Mouse (Mus musculus) heart, embryonic 13.5 days (tissue): ENCODE measurements around the gene Cct3. TPM values are rescaled to one million over a fixed set of nuclear protein-coding genes. Genes with fewer than 3 reads are reported as not detected.
A peak's percentile ranks its signal among the peaks of the same experiment; 100 is the strongest.

ENCODE experiments used
- ATAC-seq: fragments of 200-750 bp; cut with Nextera tagmentation; 2 replicates; pipeline ENCODE4 v1.8.0; 2017; ENCODE audit warnings: moderate TSS enrichment; ENCODE audit not compliant: insufficient number of reproducible peaks, low FRiP score, low TSS enrichment; ENCODE audit errors: extremely low read depth
- H3K27ac ChIP-seq: fragments of 300-500 bp; sonication (generic); replicated peaks from 2 replicates; pipeline ENCODE4 v1.5.1; 2015; ENCODE audit warnings: moderate library complexity, mild to moderate bottlenecking, inconsistent platforms
- H3K27me3 ChIP-seq: fragments of 300-500 bp; sonication (generic); replicated peaks from 2 replicates; pipeline ENCODE4 v1.6.1; 2015; ENCODE audit warnings: mild to moderate bottlenecking, inconsistent platforms
- H3K36me3 ChIP-seq: fragments of 300-500 bp; sonication (generic); 2 replicates; pipeline ENCODE4 v1.6.1; 2015; ENCODE audit warnings: mild to moderate bottlenecking, inconsistent platforms
- H3K4me1 ChIP-seq: fragments of 300-500 bp; sonication (generic); 2 replicates; pipeline ENCODE4 v1.6.1; 2015; ENCODE audit warnings: inconsistent platforms
- H3K4me2 ChIP-seq: fragments of 300-500 bp; sonication (generic); 2 replicates; pipeline ENCODE4 v1.6.1; 2015; ENCODE audit warnings: inconsistent platforms, mild to moderate bottlenecking, moderate library complexity
- H3K4me3 ChIP-seq: fragments of 300-500 bp; sonication (generic); 2 replicates; pipeline ENCODE4 v1.5.1; 2015; ENCODE audit warnings: moderate library complexity, mild to moderate bottlenecking, inconsistent platforms
- H3K9ac ChIP-seq: fragments of 300-500 bp; sonication (generic); 2 replicates; pipeline ENCODE4 v1.6.1; 2015; ENCODE audit warnings: inconsistent platforms, mild to moderate bottlenecking, moderate library complexity
- H3K9me3 ChIP-seq: fragments of 300-500 bp; sonication (generic); 2 replicates; pipeline ENCODE4 v1.6.1; 2016; ENCODE audit warnings: inconsistent platforms
- WGBS: fragments of 180-500 bp; shearing (Covaris S2); methylation state at CpG from one replicate; pipeline ENCODE4 v1.1.7; 2015; ENCODE audit warnings: mixed read lengths; 5-methylcytosine and 5-hydroxymethylcytosine counted together
- polyA plus RNA-seq: library from polyadenylated mRNA; unstranded; fragments of >200 nt; fragmentation: Nextera tagmentation; extraction: Ambion mirVana; gene quantifications from 2 replicates; pipeline ENCODE4 v1.2.1, GENCODE M21; 2015

The Cct3 gene
- polyA plus RNA-seq, 1 experiment from 2014 or later = 400 TPM

DNA sequence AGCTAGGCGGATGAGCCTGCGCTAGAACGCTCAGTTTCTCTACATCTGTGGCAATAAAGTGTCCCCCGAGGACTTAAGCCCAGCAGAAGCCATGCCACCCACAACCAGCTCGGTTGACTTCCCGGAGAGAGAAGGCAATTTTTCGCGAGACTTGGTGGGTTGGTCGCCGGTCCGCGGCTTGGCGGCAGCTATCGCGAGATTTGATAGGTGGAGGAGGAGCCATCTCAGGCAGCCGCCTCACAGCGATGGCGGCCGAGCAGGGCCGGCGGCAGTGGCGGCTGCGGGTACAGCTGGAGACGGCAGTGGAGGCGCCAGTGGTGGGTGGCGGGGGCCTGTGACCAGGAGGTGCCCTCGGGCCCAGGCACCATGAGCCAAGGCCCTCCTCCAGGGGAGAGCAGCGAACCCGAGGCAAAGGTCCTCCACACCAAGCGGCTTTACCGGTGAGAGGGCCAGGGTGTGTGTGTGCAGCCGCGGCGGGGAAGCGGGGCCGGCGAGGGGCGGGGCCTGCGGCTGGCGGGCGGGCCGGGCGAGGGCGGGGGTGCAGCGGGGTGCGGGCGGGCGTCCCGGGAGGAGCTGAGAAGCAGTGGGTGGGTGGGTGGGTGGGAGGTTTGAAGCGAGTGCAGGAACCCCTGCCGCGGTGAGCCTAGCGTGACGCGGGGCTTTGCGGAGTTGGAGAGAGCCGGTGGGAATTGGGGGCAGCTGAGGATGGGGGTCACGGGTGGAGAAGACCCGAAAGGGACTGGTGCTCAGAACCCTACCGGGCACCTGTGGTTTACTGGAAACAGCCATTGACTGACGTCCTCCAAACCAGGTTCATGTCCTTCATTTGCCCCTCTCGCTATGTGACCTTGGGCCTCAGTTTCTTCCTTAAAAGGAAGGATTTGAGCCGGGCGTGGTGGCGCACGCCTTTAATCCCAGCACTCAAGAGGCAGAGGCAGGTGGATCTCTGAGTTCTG, 39.4 kb downstream of the Cct3 start, which contains the start of the genes Tmem79 and Smg5:
Gene Tmem79 (minus strand): TSS at position 91 of the 956 bp plus-strand sequence.
Gene Smg5 (plus strand): TSS at position 203 of the 956 bp plus-strand sequence.
- H3K36me3 ChIP-seq = peaks cover 7% of the 10 kb centered on the region
- peak within 1 kb of the TSS; percentile 75 for H3K4me2 ChIP-seq
- H3K4me3 ChIP-seq = peak within 1 kb of the TSS; percentile 73
- peak; percentile 80 for ATAC-seq
- no peaks in the 10 kb centered on the region for H3K9me3 ChIP-seq
- H3K4me1 ChIP-seq = peaks cover 46% of the 10 kb centered on the region
- H3K9ac ChIP-seq = peak within 1 kb of the TSS; percentile 92
- no peaks in the 10 kb centered on the region; the same call in 1 of the 2 replicates for H3K27me3 ChIP-seq
- WGBS = 2% methylated on average over 51 of the region's 66 CpGs
- H3K27ac ChIP-seq = peak within 1 kb of the TSS; percentile 96

- Histone ChIP-seq H3K36me3 (peaks cover 17% of the 10 kb centered on the region), H3K9me3 (no peaks in the 10 kb centered on the region), H3K27me3 (no peaks in the 10 kb centered on the region; the same call in 1 of the 2 replicates), H3K27ac (peak overlapping the region; percentile 96), H3K4me2 (peak overlapping the region; percentile 75), H3K4me3 (peak overlapping the region; percentile 73), H3K9ac (peak overlapping the region; percentile 73), H3K4me1 (peaks cover 46% of the 10 kb centered on the region)
- WGBS = 46% methylated on average over 11 of the region's 11 CpGs
- peak; percentile 35 for ATAC-seq
Observed at GRCm38 (mm10) chr3:88337367-88338020, 40.6 kb downstream of the Cct3 start.

DNA sequence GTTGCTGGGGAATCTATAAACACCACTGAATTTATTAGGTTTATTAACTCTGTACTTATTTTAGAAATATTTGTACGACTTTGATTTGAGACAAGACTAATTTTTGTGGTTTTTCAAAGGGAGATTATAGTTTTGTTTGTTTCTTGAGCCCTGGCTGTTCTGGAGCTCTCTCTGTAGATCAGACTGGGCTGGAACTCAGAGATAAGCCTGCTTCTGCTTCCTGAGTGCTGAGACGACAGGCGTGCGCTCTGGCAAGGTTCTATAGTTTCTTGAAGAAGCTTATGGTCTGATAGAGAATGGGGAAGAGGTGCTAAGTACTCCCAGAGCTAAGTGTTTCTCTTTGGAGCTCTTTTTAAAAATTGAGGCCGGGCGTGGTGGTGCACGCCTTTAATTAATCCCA, 41.4 kb downstream of the Cct3 start:
- no peak overlapping the region for H3K9ac ChIP-seq
- H3K27ac ChIP-seq = no peak overlapping the region
- peaks cover 26% of the 10 kb centered on the region for H3K36me3 ChIP-seq
- peak overlapping the region; percentile 75; the same call in 1 of the 2 replicates for H3K4me2 ChIP-seq
- no peak for ATAC-seq
- H3K4me1 ChIP-seq = peaks cover 46% of the 10 kb centered on the region
- H3K4me3 ChIP-seq = peak overlapping the region; percentile 7; the same call in 1 of the 2 replicates
- H3K9me3 ChIP-seq = no peaks in the 10 kb centered on the region
- no peaks in the 10 kb centered on the region for H3K27me3 ChIP-seq
- 82% methylated on average over 7 of the region's 7 CpGs for WGBS

DNA sequence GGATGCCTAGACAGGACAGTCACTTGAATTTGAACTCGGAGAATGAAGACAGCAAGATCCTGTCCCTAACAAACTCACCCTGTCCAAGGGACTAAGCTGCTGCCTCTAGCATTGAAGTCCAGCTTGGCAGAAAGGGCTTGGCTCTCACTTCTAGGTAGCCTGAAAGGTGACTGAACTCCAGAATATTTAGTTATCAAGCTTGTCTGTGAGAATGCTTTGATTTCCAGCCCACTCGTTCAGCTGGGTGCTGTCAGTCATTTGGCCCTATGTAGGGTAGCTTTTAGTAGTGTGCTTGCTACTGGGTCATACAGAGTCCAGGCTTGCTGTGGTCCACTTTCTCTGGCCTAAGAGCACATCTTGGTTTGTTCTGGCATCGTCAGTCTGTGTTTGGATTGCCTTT, 42.1 kb downstream of the Cct3 start:
- peak overlapping the region; percentile 75 for H3K4me2 ChIP-seq
- H3K4me3 ChIP-seq = 0 out of 2 replicates have a peak overlapping the region, but pooled peaks have one; percentile 10
- peaks cover 40% of the 10 kb centered on the region for H3K4me1 ChIP-seq
- H3K9me3 ChIP-seq = no peaks in the 10 kb centered on the region
- H3K36me3 ChIP-seq = peaks cover 33% of the 10 kb centered on the region
- H3K27ac ChIP-seq = 0 out of 2 replicates have a peak overlapping the region, but pooled peaks have one; percentile 31
- no peaks in the 10 kb centered on the region for H3K27me3 ChIP-seq
- peak overlapping the region; percentile 11; the same call in 1 of the 2 replicates for H3K9ac ChIP-seq
- ATAC-seq = no peak
- 62% methylated on average over 3 of the region's 3 CpGs for WGBS

DNA sequence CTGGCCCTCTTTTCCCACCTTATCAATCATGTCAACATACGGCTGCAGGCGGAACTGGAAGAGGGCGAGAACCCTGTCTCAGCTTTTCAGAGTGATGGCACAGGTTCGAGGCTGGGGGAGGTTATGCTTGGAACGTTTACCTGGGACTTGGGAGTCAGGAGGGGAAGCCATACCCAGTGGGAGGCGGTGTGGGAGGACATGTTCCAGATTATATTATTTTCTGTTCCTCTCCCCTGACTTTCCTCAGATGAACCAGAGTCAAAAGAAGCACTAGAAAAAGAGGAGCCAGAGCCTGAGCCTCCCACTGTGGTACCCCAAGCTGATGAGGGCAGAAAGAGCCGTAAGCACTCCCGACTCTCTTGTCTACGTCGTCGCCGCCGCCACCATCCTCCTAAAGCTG, 53.8 kb downstream of the Cct3 start:
- Histone ChIP-seq H3K9ac (no peak overlapping the region), H3K4me3 (no peak overlapping the region), H3K9me3 (no peaks in the 10 kb centered on the region), H3K36me3 (peaks cover 100% of the 10 kb centered on the region), H3K27me3 (no peaks in the 10 kb centered on the region), H3K27ac (no peak overlapping the region), H3K4me2 (no peak overlapping the region), H3K4me1 (no peaks in the 10 kb centered on the region)
- WGBS = 73% methylated on average over 13 of the region's 13 CpGs
- ATAC-seq = no peak

DNA sequence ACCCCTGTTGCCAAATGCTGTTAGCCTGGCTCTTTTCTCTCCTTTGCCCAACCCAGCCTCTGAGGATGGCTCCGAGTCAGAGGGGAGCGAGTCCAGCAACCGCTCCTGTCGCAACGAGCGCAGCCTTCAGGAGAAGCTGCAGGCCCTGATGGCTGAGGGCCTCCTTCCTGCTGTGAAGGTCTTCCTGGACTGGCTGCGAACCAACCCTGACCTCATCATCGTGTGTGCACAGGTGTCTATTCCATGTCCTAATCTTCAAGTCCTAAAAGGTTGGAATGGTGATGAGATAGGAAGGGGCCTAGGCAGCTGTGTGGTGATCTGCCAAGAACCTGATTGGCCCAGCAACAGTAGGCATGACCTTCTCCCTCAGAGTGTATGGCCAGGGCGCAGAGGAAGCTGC, 56.0 kb downstream of the Cct3 start:
- no peaks in the 10 kb centered on the region for H3K4me1 ChIP-seq
- no peaks in the 10 kb centered on the region for H3K9me3 ChIP-seq
- H3K9ac ChIP-seq = no peak overlapping the region
- no peak for ATAC-seq
- no peak overlapping the region for H3K4me2 ChIP-seq
- H3K27ac ChIP-seq = no peak overlapping the region
- no peak overlapping the region for H3K4me3 ChIP-seq
- H3K36me3 ChIP-seq = peaks cover 100% of the 10 kb centered on the region
- WGBS = 84% methylated on average over 9 of the region's 9 CpGs
- H3K27me3 ChIP-seq = no peaks in the 10 kb centered on the region

- no peak overlapping the region for H3K4me2 ChIP-seq
- H3K4me1 ChIP-seq = peaks cover 10% of the 10 kb centered on the region
- peaks cover 100% of the 10 kb centered on the region for H3K36me3 ChIP-seq
- no peak overlapping the region for H3K4me3 ChIP-seq
- ATAC-seq = no peak
- H3K27ac ChIP-seq = no peak overlapping the region
- no peaks in the 10 kb centered on the region for H3K9me3 ChIP-seq
- H3K9ac ChIP-seq = no peak overlapping the region
- 87% methylated on average over 8 of the region's 8 CpGs for WGBS
- no peaks in the 10 kb centered on the region for H3K27me3 ChIP-seq
Observed at GRCm38 (mm10) chr3:88354396-88355165, 57.7 kb downstream of the Cct3 start.

GRCm38 (mm10) chr3:88359584-88359983, 62.7 kb downstream of the Cct3 start:
- Histone ChIP-seq H3K27ac (peak overlapping the region; percentile 61), H3K9me3 (no peaks in the 10 kb centered on the region), H3K4me3 (no peak overlapping the region), H3K9ac (peak overlapping the region; percentile 58), H3K27me3 (0 out of 2 replicates have a peak, but pooled peaks cover under 1% of the 10 kb centered on the region), H3K36me3 (peaks cover 87% of the 10 kb centered on the region), H3K4me2 (no peak overlapping the region), H3K4me1 (peaks cover 48% of the 10 kb centered on the region)
- ATAC-seq = no peak
- 56% methylated on average over 5 of the region's 5 CpGs for WGBS

DNA sequence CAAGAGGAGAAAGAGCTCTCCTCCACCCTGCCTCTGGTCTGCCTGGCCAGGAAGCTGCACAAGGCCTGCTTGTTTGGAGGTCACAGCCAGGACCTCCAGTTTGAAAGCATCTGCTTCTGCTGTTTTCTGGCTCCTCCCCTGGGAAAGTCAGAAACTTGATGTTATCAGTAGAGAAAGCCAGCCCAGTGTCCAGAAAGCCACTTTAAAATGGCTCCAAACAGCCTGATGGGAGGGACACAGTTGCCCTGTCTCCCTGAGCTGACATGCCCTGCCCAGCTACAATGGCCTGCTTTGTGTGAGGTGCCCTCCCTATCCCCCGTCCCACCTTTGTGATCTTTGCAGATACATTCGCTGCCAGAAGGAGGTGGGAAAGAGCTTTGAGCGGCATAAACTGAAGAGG, 63.1 kb downstream of the Cct3 start:
- 71% methylated on average over 3 of the region's 3 CpGs for WGBS
- Histone ChIP-seq H3K9ac (peak overlapping the region; percentile 58), H3K9me3 (no peaks in the 10 kb centered on the region), H3K27me3 (peaks cover 5% of the 10 kb centered on the region), H3K27ac (peak overlapping the region; percentile 61), H3K4me2 (no peak overlapping the region), H3K4me1 (peaks cover 52% of the 10 kb centered on the region), H3K36me3 (peaks cover 83% of the 10 kb centered on the region), H3K4me3 (no peak overlapping the region)
- ATAC-seq = no peak

DNA sequence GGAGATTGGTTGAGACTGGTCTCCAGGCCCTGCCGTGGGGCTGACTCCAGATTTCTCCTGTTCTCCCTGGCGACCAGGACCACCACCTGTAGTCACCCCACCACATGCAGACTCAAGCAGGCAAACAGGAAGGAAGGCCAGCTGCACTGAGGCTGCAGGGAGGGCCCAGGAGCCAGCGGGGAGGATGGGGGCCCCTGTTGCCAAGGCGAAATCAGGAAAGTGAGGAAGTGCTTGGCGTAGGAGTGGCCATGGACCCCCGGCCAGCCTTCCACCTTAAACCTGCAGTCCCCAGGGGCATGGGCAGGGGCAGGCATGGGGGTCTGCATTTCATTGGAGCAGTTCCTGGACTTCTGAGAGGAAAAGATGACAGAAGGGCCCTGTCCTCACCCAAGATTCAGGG, 64.2 kb downstream of the Cct3 start:
- Histone ChIP-seq H3K27me3 (peaks cover 16% of the 10 kb centered on the region), H3K4me1 (peaks cover 53% of the 10 kb centered on the region), H3K9ac (no peak overlapping the region), H3K4me2 (no peak overlapping the region), H3K27ac (no peak overlapping the region), H3K36me3 (peaks cover 72% of the 10 kb centered on the region), H3K4me3 (no peak overlapping the region), H3K9me3 (no peaks in the 10 kb centered on the region)
- ATAC-seq = no peak
- 69% methylated on average over 6 of the region's 6 CpGs for WGBS
